Mouse (Mus musculus): ENCODE results near the gene Tmem8.

Gene Tmem8

DNA sequence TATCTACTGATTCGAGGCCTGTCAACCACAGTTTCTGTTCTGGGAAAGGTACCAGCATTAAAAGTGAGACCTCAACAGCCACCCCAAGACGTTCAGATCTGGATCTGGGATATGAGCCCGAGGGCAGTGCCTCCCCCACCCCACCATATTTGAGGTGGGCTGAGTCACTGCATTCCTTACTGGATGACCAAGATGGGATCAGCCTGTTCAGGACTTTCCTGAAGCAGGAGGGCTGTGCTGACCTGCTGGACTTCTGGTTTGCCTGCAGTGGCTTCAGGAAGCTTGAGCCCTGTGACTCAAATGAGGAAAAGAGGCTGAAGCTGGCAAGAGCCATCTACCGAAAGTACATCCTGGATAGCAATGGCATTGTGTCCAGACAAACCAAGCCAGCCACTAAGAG is 29.7 kb downstream of the Tmem8 start:
- DNase-seq (ENCODE audit: low spot score) = no peak

DNA sequence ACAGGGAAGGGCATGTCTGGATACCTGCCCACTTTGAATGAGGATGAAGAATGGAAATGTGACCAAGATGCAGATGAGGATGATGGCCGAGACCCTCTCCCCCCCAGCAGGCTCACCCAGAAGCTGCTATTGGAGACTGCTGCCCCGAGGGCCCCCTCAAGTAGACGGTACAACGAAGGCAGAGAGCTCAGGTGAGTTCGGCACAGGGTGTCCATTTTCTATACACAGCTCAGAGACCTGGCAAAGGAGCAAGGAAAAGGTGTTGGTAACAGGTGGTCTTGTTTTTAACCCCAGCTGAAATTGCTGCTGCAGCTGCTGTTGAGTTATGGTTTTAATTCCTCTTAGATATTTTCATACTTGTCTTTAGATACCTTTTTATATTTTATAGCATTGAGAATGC is 30.3 kb downstream of the Tmem8 start:
- DNase-seq (ENCODE audit: low spot score) = no peak

DNA sequence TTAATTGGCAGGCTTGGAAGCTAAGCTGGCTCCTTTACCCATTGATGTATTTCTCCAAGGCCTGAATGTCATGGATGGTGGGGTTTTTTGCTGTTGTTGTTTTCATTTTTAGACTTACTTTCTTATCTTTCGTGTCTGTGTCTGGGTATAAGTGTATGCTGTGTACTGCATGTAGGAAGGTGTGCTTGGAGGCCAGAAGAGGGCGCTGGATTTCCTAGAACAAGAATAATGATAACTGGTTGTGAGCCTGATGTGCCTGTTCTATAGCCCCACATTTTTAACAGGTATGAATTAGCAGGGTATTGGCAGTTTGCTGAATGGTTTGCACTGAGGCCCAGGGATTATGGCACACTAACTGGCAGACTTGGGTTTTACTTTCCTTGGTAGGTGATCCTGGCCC is 36.0 kb downstream of the Tmem8 start:
- DNase-seq (ENCODE audit: low spot score) = no peak

DNA sequence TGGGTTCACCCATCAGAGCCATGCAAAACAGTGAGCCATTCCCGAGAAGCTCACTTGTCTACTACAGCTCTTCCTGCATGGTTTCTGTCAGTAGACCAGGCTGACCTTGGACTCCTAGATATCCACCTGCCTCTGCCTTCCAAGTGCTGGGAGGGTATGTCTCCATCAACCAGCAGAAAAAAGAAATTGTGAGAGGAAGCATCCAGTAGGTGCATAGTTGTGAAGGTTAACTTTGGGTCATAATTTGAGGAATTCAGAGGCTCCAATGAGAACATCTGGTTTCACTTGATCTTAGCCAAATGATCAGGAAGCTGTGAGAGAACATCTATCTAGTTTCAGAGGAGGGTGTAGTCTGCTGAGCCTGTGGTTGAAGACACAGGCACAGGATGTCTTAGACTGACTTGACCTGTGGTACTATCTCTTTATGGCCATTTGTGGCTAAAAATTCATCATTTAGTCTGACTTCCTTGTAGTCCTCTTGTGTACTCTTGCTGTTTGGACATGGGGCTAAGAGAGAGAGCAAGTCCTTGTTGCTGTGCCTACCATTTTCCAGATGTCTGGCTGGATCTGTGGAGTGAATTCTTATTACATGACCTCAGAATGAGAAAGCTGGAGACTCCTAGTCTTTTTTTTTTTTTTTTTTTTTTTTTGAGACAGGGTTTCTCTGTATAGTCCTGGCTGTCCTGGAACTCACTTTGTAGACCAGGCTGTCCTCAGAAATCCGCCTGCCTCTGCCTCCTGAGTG is 39.0 kb downstream of the Tmem8 start:
- no peak for DNase-seq (ENCODE audit: low spot score)

DNA sequence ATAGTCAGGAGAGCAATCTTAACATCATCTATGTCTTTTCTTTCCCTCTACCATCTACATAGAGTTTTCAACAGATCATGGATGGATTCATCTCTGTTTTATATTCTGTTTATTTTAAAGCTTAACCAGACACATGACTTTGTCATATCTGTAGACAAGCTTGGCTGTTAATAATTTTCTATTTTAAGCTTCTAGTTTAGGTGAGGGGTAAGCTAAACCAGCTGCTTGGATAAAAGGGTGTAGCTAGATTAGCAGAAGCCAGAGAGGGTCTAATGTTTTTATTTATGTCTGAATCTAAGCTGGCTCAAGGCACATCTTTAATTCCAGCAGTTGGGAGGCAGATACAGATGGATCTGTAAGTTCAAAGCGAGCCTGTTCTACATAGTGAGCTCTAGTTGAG is 49.6 kb downstream of the Tmem8 start:
- no peak for DNase-seq (ENCODE audit: low spot score)

DNA sequence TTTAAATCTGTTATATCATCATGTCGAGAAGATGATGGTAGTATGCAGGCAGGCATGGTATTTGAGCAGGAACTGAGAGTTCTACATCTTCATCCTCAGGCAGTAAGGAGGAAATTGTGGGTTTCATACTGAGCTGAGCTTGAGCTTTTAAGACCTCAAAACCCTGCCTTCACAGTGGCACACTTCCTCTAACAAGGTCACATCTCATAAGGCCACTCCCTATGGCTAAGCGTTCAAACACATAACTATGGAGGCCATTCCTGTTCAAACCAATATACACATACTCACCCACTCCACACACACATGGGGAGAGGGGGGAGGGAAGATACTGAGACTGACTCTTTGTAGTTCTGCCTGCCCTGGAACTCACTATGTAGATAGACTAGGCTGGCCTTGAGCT is 54.9 kb downstream of the Tmem8 start:
- DNase-seq (ENCODE audit: low spot score) = no peak

All from retina, embryonic 14.5 days (tissue).